Mouse (Mus musculus) mature B cell (primary cell): Measurements from ENCODE around the gene Pusl1.

Experiments used
- in situ Hi-C: fragments of 300-500 bp; cut with MboI; formaldehyde crosslinking; loops from 2 replicates; pipeline ENCODE4 v1.14.3; 2019

Gene Pusl1

DNA sequence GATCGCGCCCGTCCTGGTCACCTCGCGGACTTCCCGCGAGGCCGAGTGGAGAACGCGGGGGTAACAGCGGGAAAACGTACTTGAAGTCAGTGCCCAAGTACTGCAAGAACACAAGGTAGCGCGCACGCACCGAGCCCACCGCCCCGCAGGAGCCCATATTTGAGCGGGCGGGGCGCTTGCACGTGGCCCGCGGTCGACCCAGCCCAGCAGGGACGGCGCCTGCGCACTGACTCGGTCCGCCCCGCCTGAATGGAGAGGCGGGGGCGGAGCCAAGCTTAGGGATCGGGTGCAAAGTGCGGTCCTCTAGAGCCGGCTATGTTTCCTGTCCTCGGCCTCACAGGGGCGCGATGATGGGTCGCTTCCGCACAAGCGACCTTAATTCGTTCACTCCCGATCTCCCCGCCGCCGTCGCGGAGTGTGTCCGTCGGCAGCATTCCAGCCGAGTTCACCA is at the start of gene Pusl1, which contains the start of gene Acap3:
Pusl1 (minus strand) TSS at position 231 of the 451 bp plus-strand sequence.
Acap3 (plus strand) TSS at position 272 of the 451 bp plus-strand sequence.
- in situ Hi-C loops = no loop called here

DNA sequence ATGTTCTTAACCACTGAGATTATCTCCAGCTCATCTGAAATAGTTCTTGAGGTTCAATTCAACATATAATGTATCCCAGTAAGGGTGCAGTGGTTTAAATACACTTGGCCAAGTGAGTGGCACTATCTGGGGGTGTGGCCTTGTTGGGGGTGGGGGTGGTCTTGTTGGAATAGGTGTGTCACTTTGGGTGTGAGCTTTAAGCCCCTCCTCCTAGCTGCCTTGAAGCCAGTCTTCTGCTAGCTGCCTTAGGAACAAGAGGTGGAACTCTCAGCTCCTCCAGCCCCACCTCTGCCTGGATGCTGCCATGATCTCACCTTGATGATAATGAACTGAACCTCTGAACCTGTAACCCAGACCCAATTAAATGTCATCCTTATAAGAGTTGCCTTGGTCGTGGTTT is 40.5 kb upstream of the Pusl1 start:
- in situ Hi-C loops = no loop called here

DNA sequence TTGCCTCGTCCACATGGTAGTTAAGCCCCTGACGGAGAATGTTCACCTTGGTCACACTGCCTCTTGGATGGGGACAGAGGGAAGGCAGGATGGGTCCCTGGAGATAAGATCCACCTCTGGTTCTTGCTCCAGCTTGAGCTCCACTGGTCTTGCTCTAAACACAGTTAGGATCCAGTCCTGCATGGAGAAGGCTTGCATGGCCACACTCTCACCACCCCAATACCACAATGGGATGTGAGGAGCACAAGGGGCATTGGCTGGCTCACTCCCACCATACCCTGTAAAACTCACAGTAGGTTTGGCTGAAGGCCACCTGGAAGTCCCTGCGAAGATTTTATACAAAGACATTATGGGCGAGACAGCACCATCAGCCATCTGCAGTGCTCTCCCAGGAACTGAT is 17.2 kb upstream of the Pusl1 start:
- in situ Hi-C loops = no loop called here

DNA sequence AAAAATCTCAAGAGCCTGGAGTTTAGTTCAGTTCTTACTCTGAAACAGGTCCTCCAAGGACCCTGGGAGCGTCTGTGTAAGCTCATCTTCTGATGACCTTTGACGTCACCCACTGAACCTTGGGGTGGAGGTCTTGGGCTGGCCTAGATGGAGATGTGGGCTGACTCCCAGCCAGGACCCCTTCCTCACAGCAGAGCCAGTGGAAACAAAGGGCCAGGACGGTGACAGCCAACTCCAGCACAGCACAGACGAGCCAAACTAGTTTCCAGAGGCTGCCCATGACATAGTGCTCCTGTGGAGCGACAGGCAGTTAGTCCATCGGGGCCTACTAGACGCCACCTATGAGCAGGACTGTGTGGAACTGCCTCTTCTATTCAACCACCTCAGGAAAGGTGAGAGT is 16.7 kb upstream of the Pusl1 start:
- in situ Hi-C loops = no loop called here

DNA sequence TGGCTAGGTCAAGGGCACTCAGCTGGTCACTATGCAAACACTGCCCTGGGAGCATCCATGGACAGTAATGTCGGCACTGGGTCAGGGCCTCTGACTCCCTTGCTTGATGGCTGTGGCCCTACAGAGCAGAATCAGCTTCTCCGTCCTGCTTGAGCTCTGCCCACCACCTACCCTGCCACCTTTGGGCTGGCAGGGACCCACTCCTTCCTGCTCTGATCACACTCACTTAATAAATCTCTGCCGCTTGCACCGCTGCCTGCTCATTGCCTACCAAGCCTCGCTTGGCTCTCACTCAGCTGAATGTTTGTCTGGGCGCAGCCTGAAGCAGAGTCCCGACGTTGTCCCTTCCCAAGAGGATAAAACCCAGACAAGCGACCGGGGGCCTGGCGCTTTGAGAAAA is 15.4 kb upstream of the Pusl1 start:
- in situ Hi-C loops = no loop called here

DNA sequence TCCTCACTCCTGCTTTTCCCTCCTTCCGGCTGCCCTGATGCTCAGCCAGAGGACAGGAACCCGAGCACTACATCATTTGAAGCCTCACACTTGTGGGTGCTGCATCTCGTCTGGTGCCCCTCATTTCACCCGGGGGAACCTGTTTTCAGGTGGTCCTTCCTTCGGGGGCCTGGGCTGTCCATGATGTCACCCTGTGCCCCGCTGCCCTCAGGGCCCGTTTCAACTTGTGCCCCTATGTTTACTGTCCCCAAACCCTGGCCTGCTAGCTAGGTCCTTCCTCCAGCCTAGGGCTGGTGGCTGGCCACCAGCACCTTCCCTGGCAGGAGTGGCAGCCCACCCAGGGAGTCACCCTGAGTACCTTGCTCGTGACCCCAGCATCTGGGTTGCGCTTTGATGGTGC is 14.5 kb upstream of the Pusl1 start:
- in situ Hi-C loops = no loop called here

DNA sequence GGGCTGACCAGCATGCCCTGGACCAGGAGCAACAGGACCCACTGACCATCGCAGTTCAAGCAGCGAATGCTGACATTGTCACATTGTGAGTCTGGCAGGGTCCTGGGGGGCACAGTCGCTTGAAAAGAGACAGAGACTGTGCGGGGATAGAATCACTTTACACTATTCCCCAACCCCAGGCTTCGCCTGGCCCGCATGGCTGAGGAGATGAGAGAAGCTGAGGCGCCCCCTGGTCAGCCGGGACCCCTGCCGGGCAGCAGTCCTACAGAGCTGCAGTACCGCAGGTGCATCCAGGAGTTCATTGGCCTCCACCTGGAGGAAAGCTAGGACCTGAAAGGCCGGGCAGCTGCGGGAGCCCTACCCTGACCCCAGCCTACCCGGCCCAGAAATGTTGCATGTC is 14.1 kb upstream of the Pusl1 start:
- in situ Hi-C loops = no loop called here

DNA sequence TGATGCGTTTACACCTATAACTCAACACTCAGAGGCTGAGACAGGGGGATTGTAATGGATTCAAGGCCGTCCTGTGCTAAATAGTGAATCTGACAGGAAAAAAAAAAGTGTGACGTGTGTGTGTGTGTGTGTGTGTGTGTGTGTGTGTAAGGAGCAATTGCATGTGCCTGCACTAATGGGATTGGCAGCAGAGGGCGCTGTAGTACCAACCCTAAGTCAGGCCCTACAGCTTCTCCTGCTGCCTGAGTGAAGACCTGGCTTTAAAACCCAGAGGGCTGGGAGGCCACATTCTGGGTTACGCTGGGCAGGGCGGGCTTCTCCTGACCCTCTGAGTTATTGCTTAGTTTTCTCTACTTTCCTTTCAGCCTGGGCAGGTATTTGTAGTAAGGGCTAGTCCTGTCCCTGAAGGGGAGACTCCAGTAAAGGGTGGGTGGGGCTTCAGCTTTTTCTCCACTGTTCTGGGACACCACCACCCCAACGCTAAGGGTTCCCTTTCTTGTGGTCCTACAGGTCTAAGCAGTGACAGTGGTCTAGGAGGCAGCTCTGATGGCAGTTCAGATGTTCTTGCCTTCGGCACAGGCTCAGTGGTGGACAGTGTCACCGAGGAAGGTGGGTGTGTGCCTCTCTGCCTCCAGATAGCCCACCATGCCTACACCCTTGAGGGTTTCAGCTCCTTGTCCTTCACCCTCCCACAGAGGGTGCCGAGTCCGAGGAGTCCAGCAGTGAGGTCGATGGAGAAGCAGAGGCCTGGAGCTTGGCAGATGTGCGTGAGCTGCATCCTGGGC is 12.9 kb upstream of the Pusl1 start:
- in situ Hi-C loops = no loop called here

DNA sequence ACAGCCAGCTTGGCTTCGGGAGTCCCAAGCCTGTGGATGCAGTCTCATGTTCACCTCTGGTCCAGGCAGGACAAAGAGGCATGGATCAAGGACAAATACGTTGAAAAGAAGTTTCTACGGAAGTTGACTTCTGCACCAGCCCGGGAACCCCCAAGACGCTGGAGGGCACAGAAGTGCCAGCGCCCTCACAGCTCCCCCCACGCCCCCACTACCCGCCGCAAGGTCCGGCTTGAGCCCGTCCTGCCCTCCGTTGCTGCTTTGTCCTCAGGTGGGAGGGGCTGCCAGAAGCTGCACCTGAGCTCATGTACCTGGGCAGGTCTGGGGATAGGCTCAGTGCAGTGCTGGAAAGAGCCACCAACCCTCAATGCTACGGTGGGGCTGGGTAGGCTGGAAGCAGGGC is 11.7 kb upstream of the Pusl1 start:
- in situ Hi-C loops = no loop called here

DNA sequence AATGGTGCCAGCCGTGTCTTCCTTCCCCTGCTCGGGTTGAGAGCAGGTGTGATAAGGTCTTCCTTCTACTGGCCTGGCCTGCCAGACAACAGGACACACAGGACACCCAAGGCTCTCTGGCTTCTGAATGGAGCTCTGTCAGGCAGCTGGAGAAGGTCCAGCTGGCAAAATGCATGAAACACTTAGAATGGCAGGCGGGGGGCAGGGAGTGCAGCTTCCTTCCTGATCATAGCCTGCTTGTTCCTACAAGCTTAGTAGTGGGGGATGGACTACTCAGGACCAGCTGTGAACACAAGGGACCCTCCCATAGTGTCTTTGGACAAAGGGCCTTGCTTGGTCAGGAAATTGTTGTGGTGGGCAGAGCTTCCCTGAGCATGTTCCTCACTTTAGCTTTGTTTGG is 9.6 kb upstream of the Pusl1 start:
- in situ Hi-C loops = no loop called here

DNA sequence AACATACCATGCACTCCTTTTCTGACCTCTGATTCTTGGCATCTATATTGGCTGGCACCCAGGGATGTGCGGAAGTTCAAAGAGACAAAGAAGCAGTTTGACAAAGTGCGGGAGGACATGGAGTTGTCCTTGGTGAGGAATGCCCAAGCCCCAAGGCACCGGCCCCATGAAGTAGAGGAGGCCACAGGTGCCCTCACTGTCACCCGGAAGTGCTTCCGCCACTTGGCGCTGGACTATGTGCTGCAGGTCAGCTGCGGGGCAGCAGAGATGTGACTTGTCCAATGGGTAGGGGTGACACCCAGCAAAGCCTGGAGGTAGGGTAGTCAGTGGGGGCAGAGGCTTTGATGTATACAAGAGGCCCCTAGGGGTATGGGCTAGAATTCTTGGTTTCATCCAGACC is 7.8 kb upstream of the Pusl1 start:
- in situ Hi-C loops = no loop called here

DNA sequence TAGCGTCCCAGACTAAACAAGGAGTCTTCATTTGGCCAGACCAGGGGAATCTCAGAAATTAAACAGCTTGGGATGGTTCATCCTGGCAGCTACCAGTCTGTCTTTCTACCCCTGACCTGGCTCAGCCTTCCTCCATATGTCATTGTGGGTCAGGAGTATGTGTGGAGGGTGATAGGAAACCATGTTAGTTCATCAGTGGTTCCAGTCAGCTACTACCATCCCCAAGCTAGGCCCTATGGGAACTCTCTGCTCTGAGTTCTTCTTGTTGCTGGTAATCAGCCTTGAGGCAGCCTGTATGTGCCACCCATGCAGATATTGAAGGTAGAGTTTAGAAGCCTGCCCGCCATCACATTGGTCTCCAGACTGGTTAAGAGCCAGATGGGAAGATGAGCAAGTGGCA is 6.7 kb upstream of the Pusl1 start:
- in situ Hi-C loops = no loop called here

DNA sequence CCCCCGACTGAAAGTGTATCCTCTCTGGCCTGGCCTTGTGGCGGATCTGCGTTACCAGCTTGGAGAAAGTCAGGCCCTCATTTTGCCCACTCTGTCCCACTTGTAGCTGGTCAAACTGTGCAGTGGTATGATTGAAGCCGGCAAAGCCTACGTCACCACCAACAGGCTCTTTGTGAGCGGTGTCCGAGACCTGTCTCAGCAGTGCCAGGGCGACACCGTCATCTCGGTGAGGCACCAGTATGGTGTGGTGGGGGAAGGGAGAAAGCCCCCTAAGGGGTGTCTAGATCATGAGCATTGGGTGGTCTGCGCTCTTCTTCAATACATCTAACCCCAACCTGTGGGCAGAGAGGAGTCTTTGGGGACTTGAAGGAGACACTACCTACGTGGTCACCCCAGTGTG is 4.9 kb upstream of the Pusl1 start:
- in situ Hi-C loops = no loop called here

DNA sequence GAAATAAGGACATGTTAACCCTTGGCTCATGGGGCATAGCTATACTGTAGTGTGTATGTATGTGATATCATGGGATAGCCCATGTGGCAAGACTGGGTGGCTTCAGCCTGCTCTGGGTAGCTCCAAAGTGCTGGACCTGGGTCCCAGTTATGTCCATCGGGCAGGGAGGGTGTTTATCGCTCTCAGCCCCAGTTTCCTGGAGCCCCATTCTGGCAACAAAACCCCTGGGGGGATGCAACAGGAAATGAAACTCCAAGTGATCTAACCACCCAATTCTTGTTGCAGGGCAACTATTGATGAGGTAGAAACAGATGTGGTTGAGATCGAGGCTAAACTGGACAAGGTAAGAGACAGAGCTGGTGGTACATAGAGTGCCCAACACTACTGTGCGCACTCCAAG is 4.2 kb upstream of the Pusl1 start:
- in situ Hi-C loops = no loop called here

DNA sequence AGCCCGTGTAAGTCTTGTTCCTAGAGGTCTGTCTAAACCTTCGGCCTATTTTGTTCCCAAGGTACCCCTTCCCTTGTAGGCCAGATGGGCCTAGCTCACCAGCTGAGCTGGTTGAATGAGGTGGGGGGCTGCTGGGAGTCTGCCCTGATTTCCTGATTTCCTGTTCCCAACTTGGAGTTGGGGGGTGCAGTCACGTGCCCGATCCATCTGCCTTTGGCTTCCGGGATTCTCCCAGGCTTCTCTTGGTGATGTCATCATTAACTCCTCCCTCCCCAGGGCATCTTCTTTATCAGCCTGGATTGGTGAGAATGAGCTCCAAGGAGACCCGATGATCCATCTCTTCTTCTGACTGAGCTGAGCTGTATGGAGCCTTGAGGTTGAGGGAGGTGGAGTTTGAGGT is 3.6 kb upstream of the Pusl1 start:
- in situ Hi-C loops = no loop called here

DNA sequence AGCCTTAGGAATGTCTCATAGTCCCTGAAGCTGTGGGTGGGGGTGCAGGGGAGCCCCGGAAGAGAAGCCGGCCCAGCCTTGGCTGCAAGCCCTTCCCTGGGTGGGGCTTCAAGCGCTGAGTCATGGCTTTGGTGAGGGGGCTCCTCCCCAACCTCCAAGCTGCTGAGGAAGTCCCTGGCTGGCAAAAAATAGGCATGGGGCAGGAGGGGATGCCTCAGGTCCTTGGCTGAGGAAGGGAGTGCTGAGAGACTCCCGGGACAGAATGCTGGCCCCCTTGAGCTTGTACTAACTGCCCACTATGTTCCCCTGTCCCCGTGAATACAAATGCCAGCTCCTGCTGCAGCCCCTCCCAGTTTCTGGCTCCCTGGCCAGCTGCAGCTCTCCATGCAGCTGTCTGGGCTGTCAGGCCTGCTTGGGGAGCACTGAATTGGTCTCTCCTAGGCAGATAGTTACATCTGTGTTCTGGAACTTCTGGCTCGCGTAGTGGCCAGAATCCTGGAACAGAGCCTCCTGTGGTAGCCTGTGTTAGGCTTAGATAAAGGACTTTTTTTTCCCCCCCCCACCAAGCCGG is 2.8 kb upstream of the Pusl1 start:
- in situ Hi-C loops = no loop called here

DNA sequence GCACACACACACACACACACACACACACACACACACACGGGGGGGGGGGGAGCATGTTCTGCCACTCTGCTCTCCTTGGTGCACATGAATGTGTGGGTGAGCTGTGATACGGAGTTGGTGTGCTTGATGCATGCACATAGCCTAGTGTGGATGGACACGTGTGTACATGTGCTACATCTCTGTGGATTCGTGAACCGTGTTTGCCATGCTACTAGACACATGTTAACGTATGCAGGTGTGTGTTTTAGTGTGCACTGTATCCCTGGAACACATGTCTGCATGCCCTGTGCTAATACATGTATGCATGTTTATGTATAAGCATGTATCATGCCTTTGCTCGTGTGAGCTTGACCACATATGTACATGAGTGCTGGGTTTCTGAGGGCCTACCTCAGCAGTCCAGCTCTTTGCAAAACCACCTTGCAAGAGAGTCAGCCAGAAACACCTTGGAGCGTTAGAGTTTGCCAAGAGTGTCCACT is 1.7 kb upstream of the Pusl1 start:
- in situ Hi-C loops = no loop called here

DNA sequence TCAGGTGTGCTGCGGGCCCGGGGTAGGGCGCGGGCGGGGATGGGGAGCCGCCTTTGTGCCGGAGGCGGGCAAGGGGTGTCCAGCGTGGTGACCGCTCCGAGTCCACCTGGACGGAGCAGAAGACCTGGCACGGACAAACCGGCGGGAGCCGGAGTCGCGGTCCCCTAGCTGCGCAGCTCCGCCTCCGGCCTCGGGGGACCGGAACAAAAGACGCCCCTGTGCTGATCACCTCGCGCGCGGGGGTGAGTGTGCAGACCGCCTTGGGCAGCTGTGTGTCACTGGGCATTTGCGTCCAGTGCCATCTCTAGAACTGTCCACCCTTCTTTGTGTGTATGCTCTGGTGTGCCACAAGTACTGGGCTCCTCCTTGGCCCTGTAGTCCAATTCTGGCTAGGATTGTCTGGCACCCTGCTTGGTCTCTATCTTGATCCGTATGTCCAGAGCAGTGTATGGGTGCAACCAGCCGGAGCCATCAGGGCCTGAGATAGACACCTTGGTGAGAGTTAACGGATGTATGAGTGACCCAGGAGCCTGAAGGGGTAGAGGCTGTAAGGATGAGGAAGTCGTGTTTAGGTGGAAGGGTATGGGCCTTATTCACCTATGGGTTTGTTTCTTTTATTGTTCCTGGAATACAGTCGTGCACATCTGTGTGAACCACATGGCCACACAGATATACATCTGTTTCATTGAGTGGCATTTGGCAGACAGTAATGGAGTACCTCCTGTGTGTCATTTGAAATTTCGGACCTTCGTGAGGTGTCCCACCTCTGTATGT is 1.0 kb upstream of the Pusl1 start:
- in situ Hi-C loops = no loop called here

DNA sequence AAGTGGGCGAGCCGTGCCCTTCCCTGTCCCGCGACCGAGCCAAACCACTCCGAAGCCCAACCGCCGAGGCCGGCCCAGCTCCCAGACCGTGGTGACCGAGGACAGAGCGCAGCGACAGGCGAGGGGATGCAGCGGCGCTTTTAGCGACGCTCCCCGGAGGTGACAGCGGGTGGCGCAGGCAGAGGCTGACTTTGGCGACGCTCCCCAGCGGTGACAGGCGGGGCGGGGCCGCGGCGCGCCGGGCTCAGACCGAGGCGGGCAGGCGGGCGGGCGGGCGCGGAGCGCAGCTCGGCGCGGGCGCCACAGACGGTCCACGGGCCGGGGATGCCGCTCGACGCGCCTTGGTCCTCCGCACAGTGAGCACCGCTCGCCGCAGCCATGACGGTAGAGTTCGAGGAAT is 436 bp upstream of the Pusl1 start:
- in situ Hi-C loops = no loop called here

DNA sequence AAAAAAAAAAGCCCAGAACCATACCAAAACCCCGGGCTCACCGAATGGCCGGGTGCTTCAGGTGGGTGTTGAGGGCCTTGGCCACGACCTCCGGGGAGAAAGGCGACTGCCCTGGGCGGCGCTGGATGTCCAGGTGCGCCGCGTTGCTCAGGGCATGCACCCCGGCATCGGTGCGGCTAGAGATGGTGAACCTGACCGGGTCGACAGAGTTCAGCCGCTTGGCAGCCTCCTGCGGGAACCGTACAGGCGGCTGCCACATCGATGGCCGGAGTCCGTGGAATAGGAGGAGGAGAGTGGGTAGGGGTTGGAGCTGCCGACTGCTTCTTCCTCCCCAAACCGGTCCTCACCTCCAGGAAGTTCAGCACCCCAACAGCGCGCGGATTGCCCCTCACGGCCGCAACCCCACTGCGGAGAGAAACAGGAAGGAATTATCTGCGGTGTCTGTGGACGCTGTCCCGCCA is 540 bp downstream of the Pusl1 start:
- in situ Hi-C loops = no loop called here

DNA sequence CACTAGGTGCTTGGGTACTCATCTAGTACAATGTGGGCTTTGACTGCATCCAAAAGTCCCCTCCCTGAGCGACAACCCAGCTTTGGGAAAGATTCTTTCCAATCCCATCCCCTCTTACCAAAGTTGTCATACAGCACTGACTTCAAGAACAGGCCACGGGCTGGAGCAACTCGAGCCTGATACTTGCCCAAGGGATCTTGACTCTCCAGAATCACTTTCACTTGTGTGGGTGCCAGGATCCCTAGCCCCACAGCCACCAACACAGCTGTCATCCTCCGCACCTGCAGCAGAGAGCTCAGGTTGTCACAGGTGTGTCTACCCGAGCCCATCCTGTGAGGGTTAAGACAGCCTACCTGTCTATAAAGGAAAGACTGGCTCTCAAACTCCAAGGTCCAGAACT is 2.3 kb downstream of the Pusl1 start:
- in situ Hi-C loops = no loop called here

DNA sequence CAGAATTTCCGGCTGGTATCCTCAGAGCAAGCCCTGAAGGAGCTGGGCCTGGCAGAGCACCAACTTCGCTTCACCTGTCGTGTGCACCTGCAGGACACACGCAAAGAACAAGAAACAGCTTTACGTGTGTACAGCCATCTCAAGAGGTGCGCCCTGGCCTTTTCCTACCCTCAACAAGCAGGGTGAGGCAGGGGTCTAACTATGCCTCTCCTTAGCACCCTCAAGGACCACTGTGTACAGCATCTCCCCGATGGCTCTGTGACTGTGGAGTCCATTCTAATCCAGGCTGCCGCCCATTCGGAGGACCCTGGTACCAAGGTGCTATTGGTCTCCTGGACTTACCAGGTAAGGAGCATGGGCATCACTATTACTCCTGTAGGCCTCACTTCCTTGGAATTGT is 3.4 kb downstream of the Pusl1 start:
- in situ Hi-C loops = no loop called here

DNA sequence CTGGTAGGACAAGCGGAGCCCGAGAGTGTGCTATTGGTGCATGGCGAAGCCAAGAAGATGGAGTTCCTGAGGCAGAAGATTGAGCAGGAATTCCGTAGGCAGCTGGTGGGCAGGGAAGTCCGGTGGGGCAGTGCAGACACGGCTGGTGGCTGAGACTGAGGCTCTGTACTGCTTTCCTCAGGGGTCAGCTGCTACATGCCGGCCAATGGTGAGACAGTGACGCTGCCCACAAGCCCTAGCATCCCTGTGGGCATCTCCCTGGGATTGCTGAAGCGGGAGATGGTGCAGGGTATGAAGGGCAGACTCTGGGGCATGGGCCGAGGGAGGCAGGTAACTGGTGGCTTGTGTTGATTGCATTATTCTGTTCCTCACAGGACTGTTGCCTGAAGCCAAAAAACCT is 3.9 kb downstream of the Pusl1 start:
- in situ Hi-C loops = no loop called here
